Mouse (Mus musculus): ENCODE measurements around the gene Slx1b. TPM values are rescaled to one million over a fixed set of nuclear protein-coding genes. Genes with fewer than 3 reads are reported as not detected.
"Not testable (repeated sequence)": the region's sequence is repeated elsewhere in the genome, so short reads cannot be mapped to it uniquely, and the experiment has no call there.

Gene Slx1b
- polyA plus RNA-seq, 1 experiment from 2014 or later: 6.1 TPM

DNA sequence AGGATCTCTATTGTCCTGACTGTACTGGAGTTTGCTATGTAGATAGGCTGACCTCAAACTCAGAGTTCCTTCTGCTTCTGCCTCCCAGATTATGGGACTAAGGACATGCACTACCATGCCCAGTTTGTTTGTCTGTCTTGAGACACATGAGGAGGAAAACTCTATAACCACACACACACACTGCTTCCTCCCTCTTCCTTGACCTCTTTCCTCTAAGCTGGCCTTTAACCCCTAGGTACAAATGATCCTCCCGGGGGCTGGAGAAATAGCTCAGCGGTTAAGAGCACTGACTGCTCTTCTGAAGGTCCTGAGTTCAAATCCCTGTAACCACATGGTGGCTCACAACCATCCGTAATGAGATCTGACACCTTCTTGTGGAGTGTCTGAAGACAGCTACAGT is 51.2 kb downstream of the Slx1b start:
- 66% methylated on average over 3 of the region's 3 CpGs for WGBS (ENCODE audit: insufficient replicate concordance)
- Histone ChIP-seq H3K4me1 (ENCODE audit: control insufficient read depth, insufficient read depth, low read length) (no peaks in the 10 kb centered on the region), H3K27me3 (ENCODE audit: control insufficient read depth, insufficient read depth, low read length) (no peaks in the 10 kb centered on the region), H3K4me3 (ENCODE audit: low read depth, low read length) (no peak overlapping the region), H3K27ac (ENCODE audit: low read depth, low read length) (no peak overlapping the region), H3K9me3 (replicated peaks; ENCODE audit: control insufficient read depth, low read length) (no peaks in the 10 kb centered on the region), H3K36me3 (ENCODE audit: control insufficient read depth, insufficient read depth, low read length) (no peaks in the 10 kb centered on the region), H3K4me2 (no peak overlapping the region), H3K9ac (ENCODE audit: low read depth, low read length) (no peak overlapping the region)
- ATAC-seq (replicated peaks; ENCODE audit: insufficient number of reproducible peaks, low FRiP score, low TSS enrichment): no peak

- not testable (repeated sequence) for H3K27ac ChIP-seq (ENCODE audit: low read depth, low read length); H3K4me1 ChIP-seq (ENCODE audit: control insufficient read depth, insufficient read depth, low read length); H3K27me3 ChIP-seq (ENCODE audit: control insufficient read depth, insufficient read depth, low read length); H3K9me3 ChIP-seq (replicated peaks; ENCODE audit: control insufficient read depth, low read length); H3K4me2 ChIP-seq; H3K9ac ChIP-seq (ENCODE audit: low read depth, low read length); ATAC-seq (replicated peaks; ENCODE audit: insufficient number of reproducible peaks, low FRiP score, low TSS enrichment); H3K4me3 ChIP-seq (ENCODE audit: low read depth, low read length); H3K36me3 ChIP-seq (ENCODE audit: control insufficient read depth, insufficient read depth, low read length)
- WGBS (ENCODE audit: insufficient replicate concordance): 62% methylated on average over 3 of the region's 3 CpGs
Measured at GRCm38 (mm10) chr7:126643244-126643617, 52.4 kb downstream of the Slx1b start.

- H3K4me3 ChIP-seq (ENCODE audit: low read depth, low read length): no peak overlapping the region
- WGBS (ENCODE audit: insufficient replicate concordance): 68% methylated on average over 5 of the region's 5 CpGs
- no peaks in the 10 kb centered on the region for H3K9me3 ChIP-seq (replicated peaks; ENCODE audit: control insufficient read depth, low read length)
- no peak overlapping the region for H3K4me2 ChIP-seq
- no peak overlapping the region for H3K27ac ChIP-seq (ENCODE audit: low read depth, low read length)
- H3K36me3 ChIP-seq (ENCODE audit: control insufficient read depth, insufficient read depth, low read length): no peaks in the 10 kb centered on the region
- no peaks in the 10 kb centered on the region for H3K4me1 ChIP-seq (ENCODE audit: control insufficient read depth, insufficient read depth, low read length)
- ATAC-seq (replicated peaks; ENCODE audit: insufficient number of reproducible peaks, low FRiP score, low TSS enrichment): no peak
- H3K27me3 ChIP-seq (ENCODE audit: control insufficient read depth, insufficient read depth, low read length): 0 out of 2 replicates have a peak, but pooled peaks cover 3% of the 10 kb centered on the region
- no peak overlapping the region for H3K9ac ChIP-seq (ENCODE audit: low read depth, low read length)
Measured at GRCm38 (mm10) chr7:126642545-126643243, 52.9 kb downstream of the Slx1b start.

Other genes starting within 250 kb of the Slx1b start
- gene Atp2a1, start 232.7 kb downstream of the Slx1b start, polyA plus RNA-seq (2014; fragmentation: Nextera tagmentation; extraction: Ambion mirVana): 5.0 and 7.5 TPM in 2 replicates
- 33.7 and 36.0 TPM in 2 replicates for gene Sh2b1, start 220.4 kb downstream of the Slx1b start, polyA plus RNA-seq (2014; fragmentation: Nextera tagmentation; extraction: Ambion mirVana)
- gene Tufm, start 208.4 kb downstream of the Slx1b start, polyA plus RNA-seq (2014; fragmentation: Nextera tagmentation; extraction: Ambion mirVana): 167 and 187 TPM in 2 replicates
- gene Atxn2l, start 192.3 kb downstream of the Slx1b start, polyA plus RNA-seq (2014; fragmentation: Nextera tagmentation; extraction: Ambion mirVana): 38.2 and 39.9 TPM in 2 replicates
- 129 and 133 TPM in 2 replicates for gene Eif3c, start 129.4 kb downstream of the Slx1b start, polyA plus RNA-seq (2014; fragmentation: Nextera tagmentation; extraction: Ambion mirVana)
- 0.13 and 0.31 TPM in 2 replicates for gene Apobr, start 110.8 kb downstream of the Slx1b start, polyA plus RNA-seq (2014; fragmentation: Nextera tagmentation; extraction: Ambion mirVana)
- 16.3 and 19.7 TPM in 2 replicates for gene Cln3, start 110.0 kb downstream of the Slx1b start, polyA plus RNA-seq (2014; fragmentation: Nextera tagmentation; extraction: Ambion mirVana)
- gene Il27, start 100.8 kb downstream of the Slx1b start, polyA plus RNA-seq (2014; fragmentation: Nextera tagmentation; extraction: Ambion mirVana): not detected in 2 replicates
- 1.2 and 2.8 TPM in 2 replicates for gene Nupr1, start 64.9 kb downstream of the Slx1b start, polyA plus RNA-seq (2014; fragmentation: Nextera tagmentation; extraction: Ambion mirVana)
- gene Sgf29, start 46.5 kb downstream of the Slx1b start, polyA plus RNA-seq (2014; fragmentation: Nextera tagmentation; extraction: Ambion mirVana): 24.7 and 28.9 TPM in 2 replicates
- 2.4 and 2.5 TPM in 2 replicates for gene Sult1a1, start 19.4 kb downstream of the Slx1b start, polyA plus RNA-seq (2014; fragmentation: Nextera tagmentation; extraction: Ambion mirVana)
- 120 and 126 TPM in 2 replicates for gene Bola2, start 383 bp downstream of the Slx1b start, polyA plus RNA-seq (2014; fragmentation: Nextera tagmentation; extraction: Ambion mirVana)
- 13.1 and 13.8 TPM in 2 replicates for gene Coro1a, start 12.0 kb upstream of the Slx1b start, polyA plus RNA-seq (2014; fragmentation: Nextera tagmentation; extraction: Ambion mirVana)
- 48.2 and 52.1 TPM in 2 replicates for gene Mapk3, start 63.8 kb upstream of the Slx1b start, polyA plus RNA-seq (2014; fragmentation: Nextera tagmentation; extraction: Ambion mirVana)
- gene Gdpd3, start 70.5 kb upstream of the Slx1b start, polyA plus RNA-seq (2014; fragmentation: Nextera tagmentation; extraction: Ambion mirVana): 0.92 and 1.4 TPM in 2 replicates
- gene Ypel3, start 81.2 kb upstream of the Slx1b start, polyA plus RNA-seq (2014; fragmentation: Nextera tagmentation; extraction: Ambion mirVana): 79.6 and 84.9 TPM in 2 replicates
- 0.31 and 0.45 TPM in 2 replicates for gene Tbx6, start 85.7 kb upstream of the Slx1b start, polyA plus RNA-seq (2014; fragmentation: Nextera tagmentation; extraction: Ambion mirVana)
- gene Ppp4c, start 96.7 kb upstream of the Slx1b start, polyA plus RNA-seq (2014; fragmentation: Nextera tagmentation; extraction: Ambion mirVana): 204 and 213 TPM in 2 replicates
- 0.40 and 0.41 TPM in 2 replicates for gene Fam57b, start 101.9 kb upstream of the Slx1b start, polyA plus RNA-seq (2014; fragmentation: Nextera tagmentation; extraction: Ambion mirVana)
- not detected in 2 replicates for gene 4930451I11Rik, start 135.9 kb upstream of the Slx1b start, polyA plus RNA-seq (2014; fragmentation: Nextera tagmentation; extraction: Ambion mirVana)
- 0.17 and 0.96 TPM in 2 replicates for gene Doc2a, start 151.6 kb upstream of the Slx1b start, polyA plus RNA-seq (2014; fragmentation: Nextera tagmentation; extraction: Ambion mirVana)
- gene Hirip3, start 166.2 kb upstream of the Slx1b start, polyA plus RNA-seq (2014; fragmentation: Nextera tagmentation; extraction: Ambion mirVana): 15.5 and 17.0 TPM in 2 replicates
- 69.8 and 76.1 TPM in 2 replicates for gene Ino80e, start 166.6 kb upstream of the Slx1b start, polyA plus RNA-seq (2014; fragmentation: Nextera tagmentation; extraction: Ambion mirVana)
- gene Taok2, start 188.9 kb upstream of the Slx1b start, polyA plus RNA-seq (2014; fragmentation: Nextera tagmentation; extraction: Ambion mirVana): 19.4 and 25.9 TPM in 2 replicates
- 13.5 and 18.3 TPM in 2 replicates for gene Tmem219, start 227.1 kb upstream of the Slx1b start, polyA plus RNA-seq (2014; fragmentation: Nextera tagmentation; extraction: Ambion mirVana)
- gene Kctd13, start 233.1 kb upstream of the Slx1b start, polyA plus RNA-seq (2014; fragmentation: Nextera tagmentation; extraction: Ambion mirVana): 11.5 and 12.6 TPM in 2 replicates